Mouse (Mus musculus) spleen, postnatal 10 days (tissue): Measurements from ENCODE around the gene 4930451I11Rik.

Source experiments
- DNase-seq, 2 experiments: peaks; one replicate each; pipeline ENCODE4 v3.0.0; 2021 to 2022; ENCODE audit warnings: low spot score in 2 of 2

4930451I11Rik gene

DNA sequence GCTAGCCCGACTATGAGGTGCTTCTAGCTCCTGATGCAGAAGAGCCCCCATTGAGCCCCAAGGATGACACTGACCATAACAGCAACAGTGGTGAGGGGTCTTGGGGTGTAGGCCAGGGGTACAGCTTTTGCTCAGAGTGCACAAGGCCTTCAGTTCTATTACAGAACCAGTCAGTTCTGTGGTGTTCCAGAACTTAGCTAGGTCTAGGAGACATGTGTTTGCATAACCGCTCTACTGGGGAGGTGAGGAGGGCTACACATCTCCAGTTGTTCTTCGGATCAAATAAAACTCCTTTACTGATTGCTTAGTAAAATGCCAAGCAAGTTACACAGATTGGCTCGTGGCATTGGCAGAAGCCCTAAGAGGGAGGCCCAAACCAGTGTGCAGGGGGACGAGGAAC, at the start of gene 4930451I11Rik:
Gene 4930451I11Rik, minus strand, starts transcription at position 101 of the 400 bp plus-strand sequence.
- DNase-seq = no peak

- DNase-seq = no peak
Measured at GRCm38 (mm10) chr7:126881040-126881439, 49.6 kb upstream of the 4930451I11Rik start.

GRCm38 (mm10) chr7:126877239-126877638, 45.8 kb upstream of the 4930451I11Rik start:
- no peak for DNase-seq

GRCm38 (mm10) chr7:126870520-126870891, 39.1 kb upstream of the 4930451I11Rik start:
- DNase-seq = no peak

DNA sequence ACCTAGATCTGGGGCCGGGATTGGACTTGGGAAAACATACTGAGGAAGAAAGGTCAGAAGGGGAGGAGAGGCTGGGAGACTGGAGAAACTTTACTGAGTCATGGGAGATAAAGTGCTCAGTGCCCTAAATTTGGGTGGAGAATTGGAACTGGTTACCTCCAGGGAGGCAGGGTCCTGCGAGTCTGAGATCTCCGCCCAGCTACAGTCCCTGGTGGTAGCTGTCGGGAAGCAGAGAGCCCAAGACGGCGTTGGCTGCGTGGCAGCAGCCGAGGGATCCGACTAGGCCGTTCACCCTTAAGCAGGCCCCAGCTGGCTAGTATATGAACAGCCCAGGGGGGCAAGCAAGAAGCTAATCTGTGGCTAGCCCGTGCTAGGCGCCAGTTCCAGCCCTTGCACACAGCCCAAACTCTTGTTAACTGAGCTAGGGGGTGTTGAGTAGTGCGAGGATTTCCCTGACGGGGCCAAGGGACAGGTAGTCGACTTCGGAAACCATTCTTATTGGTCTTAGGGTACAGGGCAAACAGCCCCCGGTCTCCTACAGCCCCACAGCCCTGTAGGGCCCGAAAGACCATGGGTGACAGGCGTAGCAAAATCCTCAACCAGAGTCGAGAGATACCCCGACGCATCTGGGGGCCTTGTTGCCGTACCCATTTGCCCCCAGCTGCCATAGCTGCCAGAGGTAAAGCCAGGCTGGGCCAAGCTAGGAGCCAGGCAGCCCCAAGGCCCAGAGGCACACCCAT, 38.5 kb upstream of the 4930451I11Rik start:
- no peak for DNase-seq

GRCm38 (mm10) chr7:126868003-126868402, 36.6 kb upstream of the 4930451I11Rik start:
- DNase-seq = no peak

- DNase-seq = no peak
Measured at GRCm38 (mm10) chr7:126867534-126867933, 36.1 kb upstream of the 4930451I11Rik start.

DNA sequence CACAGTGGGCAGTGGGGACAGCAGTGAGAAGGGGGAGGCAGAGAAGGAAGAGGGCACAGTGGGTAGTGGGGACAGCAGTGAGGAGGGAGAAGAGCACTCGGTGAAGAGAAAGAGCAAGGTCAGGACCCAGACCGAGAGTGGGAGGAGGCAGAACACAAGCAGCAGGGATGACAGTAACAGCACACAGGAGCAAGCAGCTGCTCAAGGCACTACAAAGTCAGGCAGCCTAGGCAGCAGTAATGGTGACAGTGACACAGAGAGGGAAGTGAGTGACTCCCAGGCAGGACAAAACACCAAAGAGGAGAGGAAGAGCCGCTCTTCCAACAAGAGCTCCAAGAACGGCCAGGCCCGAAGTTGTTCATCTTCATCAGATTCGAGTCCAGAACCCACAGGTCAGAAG, 32.4 kb upstream of the 4930451I11Rik start:
- no peak for DNase-seq

GRCm38 (mm10) chr7:126862147-126862784, 30.8 kb upstream of the 4930451I11Rik start, which contains the start of gene Ino80e:
Gene Ino80e, minus strand, starts transcription at chr7:126862377.
- peak; percentile 91 to 96 for DNase-seq

DNA sequence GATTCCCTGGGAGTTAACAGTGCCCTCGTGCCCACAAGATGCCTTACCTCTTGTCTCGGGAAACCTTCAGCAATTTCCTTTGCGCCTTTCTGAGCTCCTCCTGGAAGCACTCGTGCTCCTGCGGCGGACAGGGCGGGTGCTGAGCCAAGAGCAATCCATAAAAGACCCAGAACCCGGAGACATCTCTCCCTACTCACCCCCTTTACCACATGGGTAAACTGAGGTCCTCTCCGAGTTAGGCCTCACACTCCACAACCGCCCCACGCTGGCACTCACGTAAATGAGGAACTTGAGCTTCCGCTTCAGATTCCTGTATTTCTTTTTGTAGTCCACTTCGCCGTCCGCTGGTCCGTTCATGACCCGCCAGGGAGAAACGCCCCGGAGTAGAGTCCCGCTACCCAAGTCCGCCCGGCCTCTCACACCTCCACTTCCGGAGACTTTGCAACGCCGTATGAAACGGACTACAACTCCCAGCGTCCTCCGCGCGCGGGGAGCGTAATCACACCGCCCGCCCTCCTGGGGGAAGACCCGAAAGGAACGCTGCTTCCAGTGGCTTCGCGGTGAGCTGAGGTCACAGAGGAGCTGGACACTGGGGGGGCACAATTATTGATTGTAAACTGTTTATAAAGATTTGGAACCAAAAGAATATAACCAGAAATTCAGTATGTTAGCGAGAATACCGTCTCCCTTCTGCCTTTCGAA, 30.1 kb upstream of the 4930451I11Rik start, which contains the start of gene Hirip3:
Gene Hirip3, plus strand, starts transcription at position 544 of the 702 bp plus-strand sequence.
- DNase-seq = peak; percentile 95 to 98

DNA sequence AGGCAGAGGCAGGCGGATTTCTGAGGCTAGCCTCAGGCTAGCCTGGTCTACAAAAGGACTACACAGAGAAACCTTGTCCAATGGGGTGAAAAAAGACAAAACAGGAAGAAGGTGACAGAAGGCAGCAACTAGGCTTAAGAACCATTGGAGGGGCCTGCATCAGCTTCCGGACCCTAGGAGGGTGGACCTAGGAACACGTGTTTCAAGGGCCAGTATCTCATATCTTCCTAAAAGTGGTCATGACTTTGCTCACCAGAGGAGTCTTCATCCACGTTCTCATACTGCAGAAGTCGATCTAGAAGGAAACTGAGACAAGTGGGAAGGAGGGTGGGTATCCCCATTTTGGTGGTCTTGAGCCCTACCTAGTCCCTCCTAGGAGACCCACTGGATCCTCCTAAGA, 29.5 kb upstream of the 4930451I11Rik start:
- DNase-seq = no peak

DNA sequence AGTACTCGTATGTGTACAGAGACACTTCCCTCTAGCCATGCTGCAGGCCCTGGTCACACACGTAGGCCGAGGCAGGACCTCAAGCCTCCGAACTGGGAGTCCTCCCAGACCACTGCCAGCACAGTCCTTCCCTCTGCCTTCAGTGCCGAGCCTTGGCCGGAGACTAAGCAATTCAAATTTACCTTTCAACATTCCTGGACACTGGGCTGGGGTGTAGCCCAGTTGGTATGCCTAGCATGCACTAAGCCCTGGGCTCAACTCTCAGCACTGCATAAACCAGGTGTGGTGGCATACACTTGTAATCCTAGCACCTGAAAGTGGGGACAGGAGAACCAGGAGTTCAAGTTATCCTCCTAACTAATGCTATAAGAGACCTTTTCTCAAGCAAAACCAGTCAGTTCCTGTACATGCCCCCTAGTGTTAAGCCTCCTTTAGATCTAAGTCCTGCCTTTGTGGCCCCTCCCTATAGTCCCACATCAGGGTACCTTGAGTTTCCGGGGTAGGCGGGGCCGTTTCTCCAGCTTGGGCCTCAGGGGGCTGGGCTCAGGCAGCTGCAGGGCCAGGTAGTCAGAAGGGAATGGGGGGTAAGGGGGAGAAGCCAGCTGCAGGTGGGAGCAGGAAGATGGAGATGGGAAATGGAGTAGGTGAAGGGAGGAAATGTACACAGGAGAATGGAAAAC, 25.4 kb upstream of the 4930451I11Rik start:
- DNase-seq = no peak

GRCm38 (mm10) chr7:126855641-126856040, 24.2 kb upstream of the 4930451I11Rik start:
- DNase-seq = no peak

DNA sequence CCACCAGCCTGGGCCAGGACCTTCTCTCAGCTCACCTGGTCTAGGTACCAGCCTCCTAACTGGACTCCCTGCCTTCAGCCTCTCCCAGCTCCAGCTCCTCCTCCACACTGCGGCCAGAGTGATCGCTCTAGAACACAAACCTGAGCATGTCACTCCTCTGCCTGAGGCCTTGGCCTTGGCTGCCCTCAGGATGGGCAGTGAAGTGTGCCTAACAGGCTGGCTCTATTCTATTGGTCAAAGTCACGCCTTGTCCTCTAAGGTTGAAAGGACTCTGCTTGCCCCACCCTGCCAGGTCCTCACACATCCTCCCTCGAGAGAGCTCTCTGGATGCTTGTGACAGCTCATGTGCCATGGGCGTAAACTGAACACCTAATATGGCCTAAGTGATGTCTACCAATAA, 22.0 kb upstream of the 4930451I11Rik start:
- no peak for DNase-seq

- no peak for DNase-seq
Measured at GRCm38 (mm10) chr7:126851192-126851591, 19.8 kb upstream of the 4930451I11Rik start.

DNA sequence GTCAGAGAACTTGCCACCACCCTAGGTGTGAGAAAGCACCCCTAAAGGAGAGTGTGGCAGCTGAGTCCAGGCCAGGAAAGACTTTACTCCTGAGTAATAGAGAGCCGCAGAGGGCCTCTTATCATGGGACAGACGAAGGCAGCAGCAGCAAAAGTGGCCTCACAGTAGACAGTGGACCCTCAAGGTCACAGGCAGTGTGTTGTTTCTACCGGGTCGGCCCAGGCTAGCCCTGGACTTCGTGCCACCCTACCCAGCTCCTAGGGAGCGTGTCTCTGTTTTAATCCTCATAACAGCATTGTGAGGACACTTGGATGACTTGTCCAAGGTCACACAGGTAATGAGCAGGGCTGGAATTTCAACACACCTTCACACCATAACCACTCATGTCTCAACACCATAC, 18.7 kb upstream of the 4930451I11Rik start:
- DNase-seq = no peak

DNA sequence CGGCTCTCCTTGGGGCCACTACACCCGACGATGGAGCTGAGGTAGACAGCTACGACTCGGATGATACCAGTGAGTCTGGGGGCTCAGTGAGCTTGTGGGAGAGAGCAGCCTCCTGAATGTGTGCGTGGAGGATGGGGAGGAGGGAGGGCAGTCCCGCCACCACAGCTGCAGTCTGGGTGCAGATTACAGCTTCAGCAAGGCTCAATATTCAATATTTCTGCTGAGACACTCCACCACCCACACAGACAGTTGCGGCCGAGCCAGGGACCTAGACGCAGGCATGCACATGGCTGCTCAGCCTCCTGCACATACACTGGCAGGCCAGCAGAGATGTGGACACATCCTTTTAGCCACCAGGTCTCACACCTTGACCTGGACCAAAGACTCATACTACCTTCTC, 17.4 kb upstream of the 4930451I11Rik start:
- DNase-seq = peak in 1 of 2 experiments; percentile 12

- DNase-seq = no peak
Measured at GRCm38 (mm10) chr7:126847421-126848398, 16.3 kb upstream of the 4930451I11Rik start.

DNA sequence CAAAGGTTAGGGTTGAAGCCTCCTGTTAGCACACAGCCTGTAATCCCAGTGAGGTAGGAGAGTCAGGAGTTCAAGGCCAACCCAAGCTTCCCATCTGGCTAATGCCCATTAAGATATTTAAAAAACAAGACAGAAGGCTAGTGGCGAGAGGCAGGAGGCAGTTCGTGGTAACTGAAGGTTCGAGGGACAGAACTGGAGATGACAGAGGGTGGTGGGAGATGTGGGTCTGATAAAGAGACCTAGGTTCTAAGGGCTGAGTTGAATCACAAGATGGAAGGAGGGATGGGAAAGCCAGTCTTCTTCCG, 15.6 kb upstream of the 4930451I11Rik start, which contains the start of gene Doc2a:
Gene Doc2a, plus strand, starts transcription at position 301 of the 305 bp plus-strand sequence.
- no peak for DNase-seq

DNA sequence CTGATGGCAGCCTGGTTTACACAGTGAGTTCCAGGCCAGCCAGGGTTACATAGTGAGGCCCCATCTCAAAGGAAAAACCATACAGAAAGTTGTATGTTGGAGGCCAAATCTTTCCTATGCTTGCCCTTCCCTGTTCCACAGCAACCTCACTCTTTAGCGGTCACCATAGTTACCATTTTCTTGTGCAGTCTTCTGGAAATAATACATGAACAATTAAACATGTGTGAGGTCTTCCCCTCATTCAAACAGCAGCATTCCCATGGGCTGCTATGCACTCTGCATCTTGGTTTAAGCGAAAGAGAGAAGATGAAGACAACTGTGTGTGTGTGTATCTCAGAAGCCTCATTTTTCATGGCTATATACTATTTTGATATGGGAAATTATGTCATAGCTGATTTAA, 14.1 kb upstream of the 4930451I11Rik start:
- no peak for DNase-seq

- no peak for DNase-seq
Measured at GRCm38 (mm10) chr7:126843276-126843675, 11.8 kb upstream of the 4930451I11Rik start.
